Mouse (Mus musculus): ENCODE results near the gene Mgat4a. TPM values are rescaled to one million over a fixed set of nuclear protein-coding genes. Genes with fewer than 3 reads are reported as not detected.

Mgat4a gene
- total RNA-seq, 1 experiment from 2014 or later: 10.6 TPM

DNA sequence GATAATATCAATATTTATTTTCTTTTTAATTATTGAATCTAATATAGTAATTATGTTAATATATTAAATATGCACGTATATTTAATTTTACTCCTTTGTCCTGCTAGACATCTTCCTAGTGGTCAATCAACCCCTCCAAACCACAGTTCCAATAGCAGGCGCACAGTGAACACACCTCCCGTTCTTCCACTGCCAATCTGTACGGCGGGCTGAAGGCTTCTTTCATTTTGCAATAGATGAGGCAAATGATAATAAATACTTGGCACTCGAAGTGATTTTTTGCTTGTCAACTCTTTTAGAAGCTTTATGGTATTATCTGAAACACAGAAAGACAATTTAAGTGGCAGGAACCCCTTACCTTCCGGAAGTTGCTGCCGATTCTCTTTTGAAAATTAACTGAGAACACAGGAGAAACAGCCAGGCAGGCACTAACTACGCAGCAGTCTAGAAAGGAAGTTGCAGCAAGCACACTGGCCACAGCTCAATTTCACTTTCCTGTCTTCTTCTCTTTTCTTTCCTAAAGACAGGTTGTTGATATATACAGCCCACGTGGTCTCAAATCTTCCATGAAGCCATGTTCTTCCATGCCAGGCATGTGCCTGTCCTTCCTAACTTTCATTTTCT is 45.0 kb downstream of the Mgat4a start:
- no peak for DNase-seq

DNA sequence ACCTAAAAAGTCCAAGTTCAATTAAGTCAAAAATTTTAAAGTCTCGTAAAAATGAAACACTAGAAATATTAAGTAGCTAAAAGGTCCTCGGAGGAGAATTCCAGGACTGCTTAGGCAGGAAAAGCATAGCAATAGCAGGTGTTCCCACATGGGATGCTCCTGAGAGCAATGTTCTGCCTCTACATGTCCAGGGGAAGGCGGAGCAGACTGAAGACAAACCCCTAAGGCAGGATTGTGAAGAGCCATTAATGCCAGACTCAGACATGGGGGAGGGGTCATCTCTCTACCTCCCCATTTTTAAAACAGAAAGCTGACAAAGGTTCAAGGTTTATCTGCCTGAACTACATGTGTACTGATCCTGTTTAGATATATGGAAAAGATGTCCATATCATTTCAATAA is 45.7 kb downstream of the Mgat4a start:
- DNase-seq: no peak

DNA sequence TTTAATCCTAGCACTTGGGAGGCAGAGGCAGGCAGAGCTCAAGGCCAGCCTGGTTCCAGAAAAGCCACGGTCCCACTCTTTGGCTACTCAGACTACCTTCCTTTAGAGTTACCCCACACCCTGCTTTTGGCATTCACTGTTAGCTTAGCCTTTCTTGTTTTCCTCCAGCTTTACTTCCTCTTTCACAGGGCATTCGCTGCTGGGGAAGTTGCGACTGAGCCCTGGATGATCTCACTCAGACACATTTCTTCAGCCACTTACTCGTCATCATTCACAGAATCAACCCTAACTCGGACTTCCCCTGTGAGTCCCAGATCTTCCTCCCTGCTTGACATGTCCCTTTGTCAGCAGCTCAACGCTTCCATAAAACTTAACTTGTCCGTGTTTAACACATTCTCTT is 49.1 kb downstream of the Mgat4a start:
- no peak for DNase-seq

DNA sequence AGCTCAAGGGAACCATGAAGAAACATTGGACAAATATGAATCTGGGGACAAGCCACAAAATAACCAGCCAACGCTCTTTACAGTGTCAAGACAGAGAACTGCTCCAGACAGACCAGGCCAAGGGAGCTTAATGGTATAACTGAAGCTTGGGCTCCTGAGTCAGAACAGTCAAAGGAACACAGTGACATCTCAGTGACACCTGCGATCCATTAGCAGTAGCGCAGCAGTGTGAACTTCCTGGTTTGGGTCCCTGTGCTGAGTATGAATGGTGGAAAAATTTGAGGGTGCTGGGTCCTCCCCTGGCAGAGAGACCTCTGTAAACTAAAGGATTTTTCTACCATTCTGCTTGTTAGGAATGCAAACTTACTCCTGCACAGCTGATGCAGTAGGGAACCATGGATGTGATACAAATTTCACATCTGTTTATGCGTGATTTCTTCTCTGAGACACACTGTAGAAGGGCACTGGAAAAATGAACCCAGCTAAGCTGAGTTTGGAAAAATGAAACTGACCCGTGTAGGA is 50.1 kb downstream of the Mgat4a start:
- DNase-seq: no peak

DNA sequence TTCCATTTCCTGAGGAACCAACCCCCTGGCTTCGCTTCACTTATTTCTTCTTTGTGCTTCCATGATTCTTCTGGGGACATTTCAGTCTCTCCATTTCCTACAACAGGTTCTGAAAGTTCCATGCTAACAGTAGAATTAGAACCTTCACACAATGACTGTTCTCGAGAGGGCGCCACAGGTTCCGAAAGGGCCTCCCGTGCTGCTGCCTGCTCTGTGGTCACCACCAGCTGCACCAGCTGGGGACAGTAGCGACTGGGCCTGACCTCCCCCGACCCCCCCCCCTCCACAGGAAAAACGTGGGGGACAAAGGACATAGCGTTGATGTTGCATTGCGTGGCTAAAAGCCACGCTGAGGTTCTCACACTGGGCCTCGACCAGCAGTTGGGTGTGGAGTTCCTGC is 52.3 kb downstream of the Mgat4a start:
- no peak for DNase-seq

DNA sequence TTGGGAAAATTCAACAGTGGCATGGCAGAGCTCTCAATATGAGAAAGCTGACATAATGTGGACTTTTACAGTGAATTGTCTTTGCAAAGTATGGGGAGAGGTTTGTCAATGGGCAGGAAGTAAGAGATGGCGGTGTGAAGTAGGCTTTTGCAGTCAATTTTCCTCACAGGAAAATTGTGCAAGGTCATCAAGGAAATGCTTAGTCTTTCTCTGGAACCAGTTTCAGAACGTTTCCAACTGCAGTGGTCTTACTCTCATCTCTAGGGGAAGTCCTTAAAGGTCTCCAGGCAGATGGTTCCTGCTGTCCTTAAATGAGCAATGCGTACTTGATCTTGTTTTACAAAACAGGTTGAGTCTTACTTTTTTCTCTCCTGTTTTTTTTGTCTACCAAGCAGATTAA is 53.8 kb downstream of the Mgat4a start:
- no peak for DNase-seq

DNA sequence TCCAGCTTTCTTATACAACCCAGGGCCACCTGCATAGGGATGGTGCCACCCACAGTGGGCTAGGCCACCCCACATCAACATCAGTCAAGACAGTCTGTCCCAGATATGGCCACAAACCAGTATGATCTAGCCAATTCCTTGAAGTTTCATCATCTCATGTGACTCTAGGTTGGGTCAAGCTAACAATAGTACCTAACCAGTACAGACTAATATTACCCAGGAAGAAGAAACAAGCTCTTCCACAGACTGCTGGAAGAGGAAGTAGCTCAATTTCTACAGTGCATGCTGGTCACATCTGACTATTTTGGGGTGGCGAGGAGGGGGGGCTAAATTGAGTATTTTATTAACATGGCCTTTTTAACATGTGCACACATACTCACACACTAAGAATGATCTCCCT is 54.4 kb downstream of the Mgat4a start:
- DNase-seq: no peak

DNA sequence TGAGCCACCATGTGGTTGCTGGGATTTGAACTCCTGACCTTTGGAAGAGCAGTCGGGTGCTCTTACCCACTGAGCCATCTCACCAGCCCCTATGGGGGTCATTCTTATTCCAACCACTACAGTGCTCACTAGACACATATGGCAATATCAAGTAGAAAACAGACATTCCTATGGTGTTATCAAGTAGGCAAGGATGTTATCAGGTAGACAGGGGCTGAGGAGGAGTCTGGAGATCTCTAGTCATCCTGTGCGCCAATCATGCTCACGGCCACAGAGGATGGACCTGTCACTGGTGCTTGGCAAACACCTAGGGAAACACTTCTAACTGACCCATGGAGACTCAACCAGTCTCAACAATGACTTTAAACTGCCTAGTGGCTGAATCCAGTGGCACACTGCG is 56.2 kb downstream of the Mgat4a start:
- DNase-seq: no peak

DNA sequence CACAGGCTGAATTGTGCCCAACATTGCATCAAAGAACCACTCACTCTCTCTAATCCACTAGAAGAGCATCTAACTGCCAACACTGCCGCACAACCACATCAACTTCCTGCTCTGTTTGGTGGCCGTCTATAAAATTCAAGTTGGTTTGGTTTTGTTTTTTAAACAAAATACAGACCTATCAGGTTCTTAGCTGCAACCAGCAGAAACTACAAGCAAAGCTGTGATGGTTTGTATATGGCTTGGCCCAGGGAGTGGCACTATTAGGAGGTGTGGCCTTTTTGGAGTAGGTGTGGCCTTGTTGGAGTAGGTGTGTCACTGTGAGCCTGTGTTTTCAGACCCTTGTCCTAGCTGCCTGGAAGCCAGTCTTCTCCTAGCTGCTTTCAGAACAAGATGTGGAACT is 59.5 kb downstream of the Mgat4a start:
- no peak for DNase-seq

DNA sequence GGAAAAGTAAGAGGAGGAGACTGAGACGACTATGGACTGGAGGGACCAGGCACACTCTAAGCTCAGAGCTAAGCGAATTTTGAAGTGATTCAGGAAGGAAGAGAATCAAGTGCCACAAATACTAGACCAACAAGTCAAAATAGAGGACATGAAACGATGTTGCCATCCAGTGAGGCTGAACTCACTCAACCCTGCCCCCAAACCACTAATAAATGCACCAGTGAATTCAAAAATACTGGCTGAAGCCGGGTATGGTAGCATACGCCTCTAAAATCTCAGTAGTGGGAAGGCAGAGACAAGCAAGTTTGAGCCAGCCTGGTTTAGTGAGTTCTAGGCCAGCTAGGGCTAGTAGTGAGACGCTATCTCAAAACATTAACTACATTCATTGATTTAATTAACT is 60.1 kb downstream of the Mgat4a start:
- no peak for DNase-seq

DNA sequence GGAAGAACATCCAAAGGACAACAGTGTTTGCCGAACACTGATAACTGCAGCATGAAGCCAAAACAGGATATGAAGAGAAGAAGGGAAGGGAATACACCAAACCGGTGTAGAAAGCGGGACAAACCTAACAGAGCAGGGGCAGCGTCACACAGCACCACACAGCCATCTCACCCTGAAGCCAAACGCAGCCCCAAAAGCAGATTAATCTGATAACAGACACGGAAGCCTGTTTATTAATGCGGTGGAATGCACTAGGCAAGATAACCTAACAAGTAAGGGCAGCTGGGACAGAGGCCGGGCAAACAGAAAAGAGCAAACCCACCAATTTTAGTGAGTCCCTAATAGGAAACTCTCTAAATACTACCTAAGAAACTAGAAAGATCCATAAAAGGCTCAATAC is 61.1 kb downstream of the Mgat4a start:
- DNase-seq: no peak

DNA sequence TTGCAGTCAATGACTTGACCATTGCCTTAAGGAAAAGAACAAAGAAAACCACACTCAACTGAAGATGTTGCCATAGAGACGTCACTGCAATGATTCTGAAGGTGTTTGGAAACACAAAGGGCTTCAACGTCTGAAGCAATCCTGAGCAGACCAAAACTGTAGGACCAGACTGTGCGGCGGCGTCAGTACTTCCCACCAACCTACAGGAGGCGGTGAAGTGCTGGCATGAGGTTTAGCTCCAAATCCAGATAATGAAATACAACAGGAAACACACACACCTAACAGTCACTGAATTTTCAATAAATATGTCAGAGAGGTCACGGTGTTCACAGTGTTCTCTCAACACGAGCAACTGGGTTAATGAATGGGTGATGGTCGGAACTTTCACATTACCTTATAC is 61.7 kb downstream of the Mgat4a start:
- peak; percentile 32 for DNase-seq

DNA sequence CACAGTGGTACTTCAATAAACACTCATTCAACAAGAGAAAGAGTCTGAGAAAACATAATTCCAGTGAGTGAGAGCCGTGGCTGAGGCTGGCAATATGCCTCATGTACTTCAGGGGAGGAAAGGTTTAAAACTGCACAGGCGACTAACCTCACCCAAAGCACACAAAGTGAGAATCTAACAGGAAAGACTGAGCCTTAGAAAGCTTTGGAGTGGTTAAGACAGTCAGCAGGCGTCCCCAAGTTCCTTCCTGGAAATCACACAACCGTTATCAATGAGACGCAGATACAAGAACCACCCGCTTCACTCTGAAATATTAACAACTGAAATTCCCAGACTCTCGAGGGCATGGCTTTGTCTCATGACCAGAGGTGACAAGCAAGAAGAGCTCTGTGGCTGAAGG is 62.4 kb downstream of the Mgat4a start:
- no peak for DNase-seq

DNA sequence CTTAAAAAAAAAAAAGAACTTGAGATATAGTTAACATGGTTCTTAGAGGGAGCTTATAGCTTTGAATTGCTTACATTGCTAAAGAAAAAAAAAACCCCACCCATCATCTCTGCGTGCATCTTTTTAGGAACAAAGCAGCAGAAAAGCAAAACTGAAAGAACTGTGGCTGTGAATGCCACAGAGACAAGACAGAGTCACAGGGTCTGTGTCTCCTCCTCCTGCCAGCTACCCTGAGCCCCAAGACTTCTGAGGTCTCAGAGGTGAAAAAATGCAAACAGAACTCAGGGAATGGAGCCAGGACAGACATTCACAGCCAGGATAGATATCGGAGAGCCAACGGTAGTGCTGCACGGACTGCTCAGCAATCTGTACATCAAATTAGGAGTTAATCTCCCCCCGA is 62.9 kb downstream of the Mgat4a start:
- no peak for DNase-seq

DNA sequence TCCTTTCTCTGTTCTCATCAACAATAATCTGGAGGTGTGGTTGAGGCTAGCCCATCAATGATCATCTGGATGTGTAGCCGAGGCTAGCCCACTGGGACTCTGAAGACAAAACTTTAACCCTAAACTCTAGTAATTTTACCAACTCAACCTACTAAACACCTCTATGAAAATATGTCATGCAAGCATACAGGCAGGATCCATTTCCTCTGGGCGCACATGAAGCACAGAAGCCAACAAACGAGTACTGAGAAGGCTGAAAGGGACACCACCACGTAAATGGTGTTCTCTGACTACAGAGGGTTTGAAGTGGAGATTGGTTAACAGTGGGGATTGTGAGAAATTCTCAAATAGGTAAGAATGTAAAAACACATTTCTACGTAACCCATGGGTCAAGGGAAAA is 63.6 kb downstream of the Mgat4a start:
- no peak for DNase-seq

DNA sequence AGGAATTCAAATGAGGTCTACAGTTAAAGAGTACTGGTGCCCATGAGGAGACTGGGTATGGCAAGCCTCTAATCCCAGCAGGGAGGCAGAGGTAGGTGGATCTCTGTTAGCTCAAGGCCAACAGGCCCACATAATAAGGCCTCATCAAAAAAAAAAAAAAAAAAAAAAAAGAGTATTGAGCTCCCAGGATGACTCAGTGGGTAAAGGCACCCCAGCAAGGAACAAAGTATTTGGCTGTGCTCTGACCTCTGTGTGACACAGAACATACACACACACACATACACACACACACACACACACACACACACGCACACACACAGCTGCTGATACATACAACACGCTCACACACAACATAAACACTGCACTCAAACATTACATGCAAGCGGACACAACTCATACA is 65.5 kb downstream of the Mgat4a start:
- DNase-seq: no peak

DNA sequence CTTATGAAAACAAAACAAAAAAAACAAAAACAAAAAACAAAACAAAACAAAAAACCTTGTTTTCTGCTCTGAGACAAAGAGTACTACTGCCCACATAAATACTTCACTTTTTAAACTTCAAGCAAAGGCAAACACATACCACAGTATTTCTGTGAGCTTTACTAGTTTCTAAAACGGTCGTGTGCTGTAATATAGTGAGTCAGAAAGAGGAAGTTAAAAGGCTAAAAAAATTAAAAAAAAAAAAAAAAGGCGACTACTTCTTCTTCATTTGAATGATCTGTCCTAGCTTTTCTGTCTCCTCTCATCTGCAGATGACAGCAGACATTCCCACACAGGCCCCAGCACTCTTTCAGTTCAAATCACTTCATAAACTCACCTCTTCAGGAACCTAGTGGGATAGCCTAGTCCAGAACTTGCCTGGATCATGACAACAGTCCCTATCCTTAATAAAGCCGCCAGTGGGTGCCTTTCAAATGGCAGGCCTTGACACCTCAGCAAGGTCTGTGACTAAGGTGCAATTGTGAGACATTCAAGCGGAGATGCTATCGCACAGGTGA is 66.1 kb downstream of the Mgat4a start:
- DNase-seq: no peak

DNA sequence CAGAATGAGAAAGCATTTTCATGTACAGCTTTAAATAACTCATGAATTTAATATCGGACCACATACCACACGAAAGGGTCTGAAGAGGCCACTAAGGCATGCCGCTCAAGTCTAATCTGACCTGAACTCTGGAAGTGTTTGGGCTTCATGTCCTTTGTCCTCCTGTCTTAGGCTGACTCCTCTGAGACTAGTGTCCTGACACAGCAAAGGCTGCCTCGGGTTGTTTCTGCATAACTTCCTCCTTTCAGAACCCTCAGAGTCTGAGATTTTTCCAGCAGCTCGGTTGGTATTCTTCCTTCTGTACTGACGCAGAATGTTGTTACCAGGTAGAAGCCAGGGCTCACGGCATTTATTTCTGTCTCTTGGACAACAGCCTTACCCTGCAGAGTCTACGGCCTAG is 66.8 kb downstream of the Mgat4a start:
- DNase-seq: no peak

DNA sequence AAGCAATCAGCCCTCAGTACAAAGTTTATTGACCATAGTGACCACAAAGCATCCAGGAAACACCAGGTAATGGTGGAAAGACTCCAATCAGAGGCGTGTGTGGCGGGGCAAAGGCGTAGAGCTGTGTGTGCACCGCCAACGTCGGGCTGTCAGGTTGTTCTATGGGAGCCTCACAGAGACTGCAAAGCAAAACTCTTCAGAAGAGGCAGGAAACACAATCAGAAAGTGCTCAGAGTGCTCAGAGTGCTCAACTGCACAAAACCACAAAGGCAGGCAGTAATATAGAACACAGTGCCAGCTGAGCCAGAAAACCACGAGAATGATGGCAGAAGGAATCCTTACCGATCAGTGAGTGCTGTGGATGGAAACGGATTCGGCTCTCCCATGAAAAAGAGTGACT is 67.6 kb downstream of the Mgat4a start:
- no peak for DNase-seq

DNA sequence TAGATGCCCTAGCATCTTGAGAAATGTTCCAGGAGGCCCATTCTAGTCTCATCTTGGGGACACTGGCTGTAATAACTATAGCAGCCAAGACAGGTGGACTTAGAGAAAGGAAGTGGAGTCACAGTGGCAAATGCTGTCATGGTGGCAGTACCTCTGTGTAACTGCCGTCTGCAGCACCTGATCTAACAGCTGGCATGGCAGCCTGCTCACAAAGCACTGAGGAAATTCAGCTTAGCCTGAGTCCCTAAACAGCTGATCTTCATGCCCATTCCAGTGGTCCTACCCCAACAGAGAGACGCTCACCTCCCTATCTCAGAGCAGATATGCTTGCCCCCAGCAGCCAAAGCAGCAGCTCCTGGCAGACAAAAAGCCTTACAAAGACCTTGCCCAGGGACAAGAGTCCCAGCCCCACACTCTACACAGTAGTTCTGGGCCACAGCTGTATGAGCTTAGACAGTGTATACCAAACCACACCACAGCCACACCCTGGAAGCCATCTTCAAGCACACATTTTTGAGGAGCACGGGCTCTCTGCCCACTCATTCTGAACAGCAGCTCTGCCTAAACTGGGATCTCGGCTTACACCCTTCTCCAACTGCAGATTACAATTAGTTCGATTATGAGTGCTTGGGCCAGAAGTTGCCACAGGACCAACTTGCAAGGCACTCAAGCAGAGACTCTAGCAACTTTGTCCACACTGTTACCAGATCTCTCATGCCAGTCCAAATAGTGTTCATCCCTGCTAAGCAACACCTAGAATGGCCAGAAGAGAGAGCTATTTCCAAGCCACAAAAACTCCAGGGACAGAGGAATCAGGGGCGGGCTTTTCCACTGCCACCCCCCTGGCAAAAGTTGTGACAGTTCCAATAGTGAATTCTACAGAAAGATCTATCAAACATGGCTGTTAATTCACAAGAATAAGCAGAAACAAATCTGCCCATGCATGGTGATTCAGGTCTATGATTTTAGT is 69.4 kb downstream of the Mgat4a start:
- DNase-seq: no peak

DNA sequence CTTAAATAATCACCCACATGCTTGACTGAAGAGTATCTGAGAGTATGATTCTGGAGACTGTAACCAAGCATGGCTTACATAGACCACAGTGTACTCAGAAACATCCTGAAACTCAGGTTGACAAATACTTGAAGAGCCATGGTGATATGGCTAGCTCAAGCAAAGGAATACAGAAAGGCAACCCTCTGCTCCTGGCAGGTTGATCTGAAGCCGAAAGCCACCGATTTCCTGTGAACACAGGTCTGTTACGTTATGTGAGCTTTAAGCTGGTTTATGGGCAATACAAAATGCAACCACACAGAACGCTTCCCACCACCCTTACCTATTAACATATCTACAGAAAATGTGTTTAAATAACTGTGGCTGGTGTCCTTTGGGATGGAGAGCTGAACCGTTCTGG is 71.8 kb downstream of the Mgat4a start:
- no peak for DNase-seq

DNA sequence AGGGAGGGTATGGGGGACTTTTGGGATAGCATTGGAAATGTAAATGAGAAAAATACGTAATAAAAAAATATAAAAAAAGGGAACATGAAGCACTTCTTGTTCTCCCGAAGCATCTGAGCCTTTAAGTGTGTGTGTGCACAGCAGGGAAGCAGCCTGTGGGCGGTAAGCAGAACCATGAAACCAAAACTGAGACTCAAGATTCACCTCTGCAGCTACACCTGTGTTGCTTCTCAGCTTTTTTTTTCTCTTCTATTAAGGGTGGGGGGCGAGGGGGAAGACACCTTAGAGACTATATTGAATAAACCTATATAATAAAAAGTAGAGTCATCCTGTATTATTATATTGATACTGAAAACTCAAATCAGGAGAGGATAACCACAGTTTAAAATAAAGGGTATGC is 73.0 kb downstream of the Mgat4a start:
- no peak for DNase-seq

DNA sequence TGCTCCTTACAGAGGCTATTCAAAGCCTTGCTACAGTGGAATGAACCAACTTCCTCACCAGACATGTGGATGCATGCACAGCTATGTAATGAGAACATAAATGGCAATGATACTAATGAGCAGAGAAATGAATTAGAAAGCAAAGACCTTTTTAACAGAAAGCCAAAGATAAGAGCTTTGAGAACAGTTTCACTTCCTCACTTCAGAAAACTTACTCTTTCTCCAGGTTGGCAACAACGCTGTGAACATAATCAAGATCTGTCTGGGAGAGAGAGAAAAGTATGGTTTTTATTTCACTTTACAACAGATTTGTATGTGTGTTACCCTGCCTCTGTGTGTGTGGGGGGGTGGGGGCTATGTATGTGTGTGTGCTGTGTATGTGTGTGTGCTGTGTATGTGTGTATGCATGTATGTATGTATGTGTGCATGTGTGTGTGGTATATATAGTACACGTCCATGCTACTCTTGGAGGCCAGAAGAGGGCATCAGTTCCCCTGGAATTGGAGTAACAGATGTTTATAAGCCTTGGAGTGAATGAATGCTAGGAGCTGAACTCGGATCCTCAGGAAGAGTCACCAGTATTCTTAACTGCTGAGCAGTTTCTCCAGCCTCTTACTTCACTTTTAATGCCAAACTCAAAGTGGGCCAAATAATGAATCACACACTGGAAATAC is 74.4 kb downstream of the Mgat4a start:
- no peak for DNase-seq
